8 mouse cellular contexts compared by ENCODE assay signal in the genomic region with DNA sequence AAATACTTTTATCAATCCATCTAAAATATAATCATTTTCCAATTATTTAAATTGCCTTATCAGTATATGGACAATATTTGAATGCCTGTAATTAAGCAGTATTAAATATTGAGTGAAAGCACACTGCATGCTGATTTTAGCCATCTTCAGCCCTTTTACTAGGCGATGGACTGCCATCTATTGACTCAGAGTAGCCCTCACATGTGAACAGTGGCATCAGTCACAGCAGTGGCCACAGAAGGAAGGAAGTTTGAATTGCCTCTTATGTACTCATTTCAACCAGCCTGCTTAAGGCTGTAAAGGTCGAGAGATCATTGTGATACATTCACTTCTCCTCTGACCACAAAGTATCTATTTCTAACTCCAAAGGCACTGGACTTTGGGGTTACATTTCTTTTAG.
DNase-seq lines count a peak whose midpoint lies in the region; ATAC-seq and TF ChIP-seq lines count a peak whose summit lies in the region.

No protein-coding gene starts in this region.

- DNase-seq in heart, adult 18-20 months, result peak; percentile 9 to 11
- DNase-seq in heart, postnatal 25 days (ENCODE audit: low spot score), result no peak
- DNase-seq in liver, postnatal 0 days, result no peak
- DNase-seq in liver, result no peak
- DNase-seq in brain, embryonic 14.5 days (ENCODE audit: low read depth), result peak; percentile 51
- peak; percentile 58 for DNase-seq in retina, postnatal 1 day
- DNase-seq in testis, postnatal 14 days (ENCODE audit: low spot score), result no peak
- no peak for DNase-seq in urinary bladder, postnatal 10 days (ENCODE audit: low spot score)

- H3K36me3 ChIP-seq in liver, postnatal 0 days (replicated peaks; ENCODE audit: insufficient read depth, low read length), result no peaks in the 10 kb centered on the region

- TF ChIP-seq EP300 in liver, postnatal 0 days (IDR thresholded peaks at IDR 0.05; ENCODE audit: low read depth), result no peak

- no peak overlapping the region for H3K9ac ChIP-seq in liver, postnatal 0 days (replicated peaks)

- ATAC-seq in liver, postnatal 0 days, result no peak

- H3K4me1 ChIP-seq in liver, postnatal 0 days (ENCODE audit: insufficient read depth), result no peaks in the 10 kb centered on the region

- H3K4me2 ChIP-seq in liver, postnatal 0 days (ENCODE audit: low read depth, low read length), result no peak overlapping the region

- H3K27ac ChIP-seq in liver, postnatal 0 days (ENCODE audit: low read depth), result no peak overlapping the region

- 33% methylated on average over 2 of the region's 2 CpGs for WGBS in liver, postnatal 0 days (ENCODE audit: insufficient replicate concordance)

- TF ChIP-seq CTCF in liver, postnatal 0 days (IDR thresholded peaks at IDR 0.05; ENCODE audit: low read depth), result peak; percentile 63
- TF ChIP-seq CTCF in brain, embryonic 14.5 days (IDR thresholded peaks at IDR 0.05; ENCODE audit: borderline replicate concordance, extremely low read depth, insufficient read depth, insufficient read length), result peak; percentile 51; the same call in 1 of the 2 replicates

- no peaks in the 10 kb centered on the region for H3K9me3 ChIP-seq in liver, postnatal 0 days (ENCODE audit: low read length)

- intact Hi-C loops in heart, postnatal 25 days (cut with DNase I), result loop anchor here (10.0 kb wide), 1 partner anchor 335 kb away; no protein-coding TSS in a partner anchor

- TF ChIP-seq POLR2A in brain, embryonic 14.5 days (IDR thresholded peaks at IDR 0.05; ENCODE audit: borderline replicate concordance, extremely low read depth, insufficient read depth, insufficient read length, poor library complexity, severe bottlenecking), result no peak

- H3K4me3 ChIP-seq in liver, postnatal 0 days (ENCODE audit: low read depth, low read length), result no peak overlapping the region

- H3K27me3 ChIP-seq in liver, postnatal 0 days (ENCODE audit: insufficient read depth, low read length), result no peaks in the 10 kb centered on the region

Comparison
In these comparisons a context has a peak if more than half of its experiments do, and no peak if none do; other contexts are left out.
1. DNase-seq: peak in heart, adult 18-20 months (2 of 2), brain, embryonic 14.5 days (single experiment) and retina, postnatal 1 day (single experiment); none in heart, postnatal 25 days (single experiment), liver, postnatal 0 days (single experiment), liver (single experiment), testis, postnatal 14 days (single experiment) and urinary bladder, postnatal 10 days (single experiment).